Mouse (Mus musculus): ENCODE measurements around the gene Prrc2b. TPM values are rescaled to one million over a fixed set of nuclear protein-coding genes. Genes with fewer than 3 reads are reported as not detected.

Gene Prrc2b
- polyA plus RNA-seq, 1 experiment from 2014 or later, result 19.3 TPM

- H3K9ac ChIP-seq (ENCODE audit: low read length), result no peak overlapping the region
- 78% methylated on average over 5 of the region's 5 CpGs for WGBS
- peak; percentile 33 for ATAC-seq (replicated peaks; ENCODE audit: extremely low read depth, insufficient read depth, low FRiP score)
- H3K36me3 ChIP-seq (ENCODE audit: control insufficient read depth, insufficient read depth), result peaks cover 18% of the 10 kb centered on the region
- H3K4me1 ChIP-seq (ENCODE audit: control insufficient read depth, insufficient read depth, low read length), result peaks cover 65% of the 10 kb centered on the region
- no peak overlapping the region for H3K4me3 ChIP-seq (ENCODE audit: low read length)
- H3K4me2 ChIP-seq (ENCODE audit: low read depth, low read length), result no peak overlapping the region
- H3K9me3 ChIP-seq (replicated peaks; ENCODE audit: control insufficient read depth, low read length), result no peaks in the 10 kb centered on the region
- H3K27ac ChIP-seq (ENCODE audit: low read length), result peak overlapping the region; percentile 44; the same call in 1 of the 2 replicates
- H3K27me3 ChIP-seq (ENCODE audit: control insufficient read depth, insufficient read depth, low read length), result no peaks in the 10 kb centered on the region
Measured at GRCm38 (mm10) chr2:32181364-32181763, 30.5 kb downstream of the Prrc2b start.

GRCm38 (mm10) chr2:32182119-32182518, 31.2 kb downstream of the Prrc2b start:
- Histone ChIP-seq H3K27ac (ENCODE audit: low read length) (peak overlapping the region; percentile 66; the same call in 1 of the 2 replicates), H3K4me3 (ENCODE audit: low read length) (no peak overlapping the region), H3K4me2 (ENCODE audit: low read depth, low read length) (no peak overlapping the region), H3K9ac (ENCODE audit: low read length) (no peak overlapping the region), H3K27me3 (ENCODE audit: control insufficient read depth, insufficient read depth, low read length) (no peaks in the 10 kb centered on the region), H3K36me3 (ENCODE audit: control insufficient read depth, insufficient read depth) (peaks cover 22% of the 10 kb centered on the region), H3K9me3 (replicated peaks; ENCODE audit: control insufficient read depth, low read length) (no peaks in the 10 kb centered on the region), H3K4me1 (ENCODE audit: control insufficient read depth, insufficient read depth, low read length) (peaks cover 57% of the 10 kb centered on the region)
- 76% methylated on average over 9 of the region's 9 CpGs for WGBS
- no peak for ATAC-seq (replicated peaks; ENCODE audit: extremely low read depth, insufficient read depth, low FRiP score)

- 0 out of 2 replicates have a peak, but pooled peaks have one; percentile 25 for ATAC-seq (replicated peaks; ENCODE audit: extremely low read depth, insufficient read depth, low FRiP score)
- no peaks in the 10 kb centered on the region for H3K27me3 ChIP-seq (ENCODE audit: control insufficient read depth, insufficient read depth, low read length)
- 55% methylated on average over 13 of the region's 13 CpGs for WGBS
Measured at GRCm38 (mm10) chr2:32182676-32183296, 31.9 kb downstream of the Prrc2b start.

GRCm38 (mm10) chr2:32187019-32187551, 36.2 kb downstream of the Prrc2b start:
- Histone ChIP-seq H3K9ac (ENCODE audit: low read length) (no peak overlapping the region), H3K36me3 (ENCODE audit: control insufficient read depth, insufficient read depth) (peaks cover 39% of the 10 kb centered on the region)
- no peak for ATAC-seq (replicated peaks; ENCODE audit: extremely low read depth, insufficient read depth, low FRiP score)

More at GRCm38 (mm10) chr2:32182676-32183296, 31.9 kb downstream of the Prrc2b start:
- H3K9ac ChIP-seq (ENCODE audit: low read length), result no peak overlapping the region
- peak overlapping the region; percentile 66 for H3K27ac ChIP-seq (ENCODE audit: low read length)
- H3K4me2 ChIP-seq (ENCODE audit: low read depth, low read length), result no peak overlapping the region
- no peak overlapping the region for H3K4me3 ChIP-seq (ENCODE audit: low read length)
- H3K4me1 ChIP-seq (ENCODE audit: control insufficient read depth, insufficient read depth, low read length), result peaks cover 51% of the 10 kb centered on the region
- H3K9me3 ChIP-seq (replicated peaks; ENCODE audit: control insufficient read depth, low read length), result no peaks in the 10 kb centered on the region
- H3K36me3 ChIP-seq (ENCODE audit: control insufficient read depth, insufficient read depth), result peaks cover 28% of the 10 kb centered on the region

GRCm38 (mm10) chr2:32187649-32188048, 36.8 kb downstream of the Prrc2b start:
- peaks cover 14% of the 10 kb centered on the region for H3K4me1 ChIP-seq (ENCODE audit: control insufficient read depth, insufficient read depth, low read length)

More at GRCm38 (mm10) chr2:32187019-32187551, 36.2 kb downstream of the Prrc2b start:
- Histone ChIP-seq H3K9me3 (replicated peaks; ENCODE audit: control insufficient read depth, low read length) (no peaks in the 10 kb centered on the region), H3K4me1 (ENCODE audit: control insufficient read depth, insufficient read depth, low read length) (peaks cover 19% of the 10 kb centered on the region), H3K27me3 (ENCODE audit: control insufficient read depth, insufficient read depth, low read length) (no peaks in the 10 kb centered on the region), H3K27ac (ENCODE audit: low read length) (no peak overlapping the region), H3K4me2 (ENCODE audit: low read depth, low read length) (no peak overlapping the region), H3K4me3 (ENCODE audit: low read length) (no peak overlapping the region)
- 93% methylated on average over 13 of the region's 13 CpGs for WGBS

GRCm38 (mm10) chr2:32189060-32189681, 38.3 kb downstream of the Prrc2b start:
- Histone ChIP-seq H3K4me1 (ENCODE audit: control insufficient read depth, insufficient read depth, low read length) (0 out of 2 replicates have a peak, but pooled peaks cover 3% of the 10 kb centered on the region), H3K27me3 (ENCODE audit: control insufficient read depth, insufficient read depth, low read length) (no peaks in the 10 kb centered on the region), H3K27ac (ENCODE audit: low read length) (no peak overlapping the region), H3K4me2 (ENCODE audit: low read depth, low read length) (no peak overlapping the region), H3K4me3 (ENCODE audit: low read length) (no peak overlapping the region), H3K9me3 (replicated peaks; ENCODE audit: control insufficient read depth, low read length) (no peaks in the 10 kb centered on the region), H3K36me3 (ENCODE audit: control insufficient read depth, insufficient read depth) (peaks cover 48% of the 10 kb centered on the region), H3K9ac (ENCODE audit: low read length) (no peak overlapping the region)
- ATAC-seq (replicated peaks; ENCODE audit: extremely low read depth, insufficient read depth, low FRiP score), result no peak
- WGBS, result 69% methylated on average over 5 of the region's 5 CpGs

More at GRCm38 (mm10) chr2:32187649-32188048, 36.8 kb downstream of the Prrc2b start:
- 84% methylated on average over 7 of the region's 7 CpGs for WGBS
- Histone ChIP-seq H3K27ac (ENCODE audit: low read length) (no peak overlapping the region), H3K4me3 (ENCODE audit: low read length) (no peak overlapping the region), H3K9me3 (replicated peaks; ENCODE audit: control insufficient read depth, low read length) (no peaks in the 10 kb centered on the region), H3K4me2 (ENCODE audit: low read depth, low read length) (no peak overlapping the region), H3K36me3 (ENCODE audit: control insufficient read depth, insufficient read depth) (peaks cover 42% of the 10 kb centered on the region), H3K9ac (ENCODE audit: low read length) (no peak overlapping the region), H3K27me3 (ENCODE audit: control insufficient read depth, insufficient read depth, low read length) (no peaks in the 10 kb centered on the region)
- no peak for ATAC-seq (replicated peaks; ENCODE audit: extremely low read depth, insufficient read depth, low FRiP score)

- Histone ChIP-seq H3K36me3 (ENCODE audit: control insufficient read depth, insufficient read depth) (peaks cover 56% of the 10 kb centered on the region), H3K27me3 (ENCODE audit: control insufficient read depth, insufficient read depth, low read length) (no peaks in the 10 kb centered on the region), H3K4me3 (ENCODE audit: low read length) (no peak overlapping the region), H3K4me2 (ENCODE audit: low read depth, low read length) (no peak overlapping the region), H3K9me3 (replicated peaks; ENCODE audit: control insufficient read depth, low read length) (no peaks in the 10 kb centered on the region), H3K27ac (ENCODE audit: low read length) (no peak overlapping the region), H3K9ac (ENCODE audit: low read length) (no peak overlapping the region), H3K4me1 (ENCODE audit: control insufficient read depth, insufficient read depth, low read length) (0 out of 2 replicates have a peak, but pooled peaks cover 3% of the 10 kb centered on the region)
- ATAC-seq (replicated peaks; ENCODE audit: extremely low read depth, insufficient read depth, low FRiP score), result no peak
- WGBS, result 38% methylated on average over 1 of the region's 1 CpGs
Measured at GRCm38 (mm10) chr2:32190620-32191019, 39.7 kb downstream of the Prrc2b start.

GRCm38 (mm10) chr2:32191872-32192507, 41.1 kb downstream of the Prrc2b start:
- no peaks in the 10 kb centered on the region for H3K9me3 ChIP-seq (replicated peaks; ENCODE audit: control insufficient read depth, low read length)
- peaks cover 61% of the 10 kb centered on the region for H3K36me3 ChIP-seq (ENCODE audit: control insufficient read depth, insufficient read depth)
- H3K27ac ChIP-seq (ENCODE audit: low read length), result no peak overlapping the region
- no peak overlapping the region for H3K9ac ChIP-seq (ENCODE audit: low read length)
- no peaks in the 10 kb centered on the region for H3K27me3 ChIP-seq (ENCODE audit: control insufficient read depth, insufficient read depth, low read length)
- H3K4me1 ChIP-seq (ENCODE audit: control insufficient read depth, insufficient read depth, low read length), result 0 out of 2 replicates have a peak, but pooled peaks cover 3% of the 10 kb centered on the region
- ATAC-seq (replicated peaks; ENCODE audit: extremely low read depth, insufficient read depth, low FRiP score), result no peak
- 78% methylated on average over 15 of the region's 18 CpGs for WGBS
- H3K4me3 ChIP-seq (ENCODE audit: low read length), result no peak overlapping the region
- H3K4me2 ChIP-seq (ENCODE audit: low read depth, low read length), result no peak overlapping the region
